Mouse (Mus musculus) limb, embryonic 10.5 days (tissue): ENCODE data around the gene Klhl2. TPM values are rescaled to one million over a fixed set of nuclear protein-coding genes. Genes with fewer than 3 reads are reported as not detected.
A peak's percentile ranks its signal among the peaks of the same experiment; 100 is the strongest.

Source experiments
- DNase-seq: peaks from one replicate; pipeline ENCODE4 v3.0.0-alpha.2; 2017; ENCODE audit warnings: low spot score
- H3K27ac ChIP-seq: fragments of 300-500 bp; sonication (generic); 2 replicates; pipeline ENCODE4 v1.5.1; 2016; ENCODE audit warnings: mild to moderate bottlenecking
- H3K27me3 ChIP-seq: fragments of 300-500 bp; sonication (generic); 2 replicates; pipeline ENCODE4 v1.6.1; 2016; ENCODE audit warnings: low read depth, mild to moderate bottlenecking; ENCODE audit not compliant: poor library complexity, severe bottlenecking
- H3K36me3 ChIP-seq: fragments of 300-500 bp; sonication (generic); 2 replicates; pipeline ENCODE4 v1.6.1; 2016; ENCODE audit warnings: mild to moderate bottlenecking, moderate library complexity
- H3K4me1 ChIP-seq: fragments of 300-500 bp; sonication (generic); 2 replicates; pipeline ENCODE4 v1.6.1; 2016
- H3K4me3 ChIP-seq: fragments of 300-500 bp; sonication (generic); 2 replicates; pipeline ENCODE4 v1.5.1; 2016; ENCODE audit warnings: mild to moderate bottlenecking, moderate library complexity
- H3K9me3 ChIP-seq: fragments of 300-500 bp; sonication (generic); replicated peaks from 2 replicates; pipeline ENCODE4 v1.6.1; 2016; ENCODE audit warnings: mild to moderate bottlenecking
- WGBS: fragments of 180-500 bp; shearing (Covaris S2); methylation state at CpG from one replicate; pipeline ENCODE4 v1.1.7; 2016; 5-methylcytosine and 5-hydroxymethylcytosine counted together
- polyA plus RNA-seq: library from polyadenylated mRNA; unstranded; fragments of >200 nt; fragmentation: Nextera tagmentation; extraction: Ambion mirVana; gene quantifications from 2 replicates; pipeline ENCODE4 v1.2.1, GENCODE M21; 2016

The Klhl2 gene
- 11.0 and 11.7 TPM in 2 replicates for polyA plus RNA-seq

DNA sequence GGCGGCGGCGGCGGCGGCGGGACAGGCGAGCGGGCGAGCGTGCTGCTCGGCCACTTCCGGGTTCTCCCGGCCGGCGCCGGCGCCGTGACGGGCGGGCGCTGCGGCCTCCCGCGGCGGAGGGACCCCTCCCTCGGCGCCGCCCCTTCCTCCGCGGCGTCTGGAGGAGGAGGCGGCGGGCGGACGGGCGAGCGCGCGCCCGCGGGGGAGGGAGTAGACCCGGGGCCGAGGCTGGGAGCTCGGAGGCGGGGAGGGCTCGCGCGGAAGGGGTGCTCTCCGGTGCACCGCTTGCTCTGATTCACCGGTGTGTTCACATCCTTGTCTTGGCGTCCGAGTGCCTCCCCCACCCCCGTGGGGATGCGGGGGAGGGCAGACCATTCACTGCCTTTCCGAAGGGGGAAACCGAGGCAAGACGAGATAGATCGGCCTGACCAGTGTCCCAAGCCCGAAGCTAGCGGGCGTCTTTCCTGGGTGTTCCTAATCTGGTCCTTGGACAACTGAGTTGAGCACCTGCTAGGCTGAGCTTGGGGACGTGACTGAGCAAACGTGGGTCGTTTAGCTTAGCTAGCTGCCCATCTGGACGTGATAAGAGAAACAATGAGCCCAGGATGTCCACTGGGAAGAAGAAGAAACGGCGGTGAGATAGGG, at the start of gene Klhl2:
Gene Klhl2, minus strand, starts transcription at position 121 of the 645 bp plus-strand sequence.
- H3K36me3 ChIP-seq, result no peaks in the 10 kb centered on the region

DNA sequence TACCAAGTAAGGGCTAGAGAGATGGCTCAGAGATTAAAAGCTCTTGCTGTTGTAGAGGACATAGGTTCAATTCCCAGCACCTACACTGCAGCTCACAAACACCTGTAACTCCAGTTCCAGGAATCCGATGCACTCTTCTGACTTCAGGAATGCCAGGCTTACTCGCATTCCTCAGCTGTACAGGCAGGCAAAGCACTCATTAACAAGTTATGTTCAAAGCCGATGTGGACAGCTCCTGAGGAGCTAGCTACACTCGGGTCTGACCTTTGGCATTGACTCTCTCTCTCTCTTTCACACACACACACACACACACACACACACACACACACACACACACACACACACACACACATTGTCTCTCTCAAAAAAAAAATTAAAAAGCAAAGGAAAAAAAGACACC, 48.9 kb upstream of the Klhl2 start:
- Histone ChIP-seq H3K27me3 (no peaks in the 10 kb centered on the region), H3K4me1 (peaks cover 9% of the 10 kb centered on the region; the same call in 1 of the 2 replicates), H3K27ac (no peak overlapping the region), H3K9me3 (no peaks in the 10 kb centered on the region), H3K4me3 (no peak overlapping the region), H3K36me3 (no peaks in the 10 kb centered on the region)
- WGBS, result 19% methylated on average over 4 of the region's 4 CpGs
- no peak for DNase-seq

More for the DNA sequence above, at the start of gene Klhl2:
- Histone ChIP-seq H3K4me3 (peak within 1 kb of the TSS; percentile 93), H3K27ac (peak within 1 kb of the TSS; percentile 93), H3K9me3 (no peaks in the 10 kb centered on the region), H3K27me3 (no peaks in the 10 kb centered on the region), H3K4me1 (peaks cover 24% of the 10 kb centered on the region)
- peak; percentile 74 for DNase-seq
- 3% methylated on average over 57 of the region's 68 CpGs for WGBS

DNA sequence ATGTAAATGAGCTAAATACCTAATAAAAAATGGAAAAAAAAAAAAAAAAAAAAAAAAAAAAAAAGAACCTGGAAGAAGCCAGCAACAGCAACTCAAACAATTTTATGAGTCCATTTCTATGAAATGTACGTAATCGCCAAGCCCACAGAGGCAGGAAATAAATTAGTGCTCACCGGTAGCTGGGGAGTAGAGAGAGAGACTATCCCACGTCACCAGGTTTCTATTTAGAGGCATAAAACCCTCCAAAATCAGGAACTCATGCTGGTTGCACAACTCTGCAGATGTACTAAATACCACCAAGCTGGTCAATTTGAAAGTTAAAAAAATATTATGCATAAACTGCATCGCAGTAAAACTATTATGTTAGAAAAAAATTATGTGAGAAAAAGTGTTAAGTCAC, 46.9 kb upstream of the Klhl2 start:
- no peak overlapping the region for H3K27ac ChIP-seq
- DNase-seq, result no peak
- WGBS, result 93% methylated on average over 5 of the region's 5 CpGs

GRCm38 (mm10) chr8:64880619-64881200, 30.9 kb upstream of the Klhl2 start:
- 41% methylated on average over 13 of the region's 13 CpGs for WGBS
- Histone ChIP-seq H3K36me3 (no peaks in the 10 kb centered on the region), H3K27me3 (no peaks in the 10 kb centered on the region), H3K9me3 (no peaks in the 10 kb centered on the region), H3K27ac (no peak overlapping the region), H3K4me3 (no peak overlapping the region; the same call in 1 of the 2 replicates), H3K4me1 (no peaks in the 10 kb centered on the region)
- no peak for DNase-seq

More for the DNA sequence above, 46.9 kb upstream of the Klhl2 start:
- Histone ChIP-seq H3K4me1 (peaks cover 9% of the 10 kb centered on the region; the same call in 1 of the 2 replicates), H3K9me3 (no peaks in the 10 kb centered on the region), H3K4me3 (no peak overlapping the region), H3K36me3 (no peaks in the 10 kb centered on the region), H3K27me3 (no peaks in the 10 kb centered on the region)

DNA sequence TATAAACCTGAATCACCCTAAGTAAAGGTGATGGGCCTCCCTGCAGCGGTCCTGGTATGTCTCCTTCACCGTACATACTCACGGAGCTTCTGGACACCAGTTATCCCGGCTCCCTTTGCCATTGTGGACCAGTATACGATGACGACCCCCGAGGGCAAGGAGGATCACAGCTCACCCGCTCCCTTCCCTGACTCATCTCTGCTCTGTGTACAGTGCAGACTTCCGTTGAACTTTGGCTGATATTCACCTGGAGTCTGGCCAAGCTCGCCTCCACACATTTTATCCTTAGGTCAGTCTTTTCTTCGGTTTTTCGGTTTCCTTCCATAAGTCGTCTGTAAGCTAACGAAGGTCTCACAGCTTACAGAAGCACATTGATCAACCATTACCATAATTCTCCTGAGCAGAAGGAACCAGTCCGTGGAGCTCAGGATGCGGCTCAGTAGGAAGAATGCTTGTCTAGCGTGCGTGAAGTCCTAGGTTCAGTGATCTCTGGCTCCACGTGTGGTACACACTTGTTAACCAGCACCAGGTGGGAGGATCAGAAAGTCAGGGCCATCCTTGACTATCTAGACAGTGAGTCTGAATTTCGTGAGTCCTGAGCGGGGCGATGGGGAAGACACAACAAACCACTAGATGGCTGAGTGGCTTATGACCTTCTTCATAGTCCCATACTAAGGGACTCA, 28.0 kb upstream of the Klhl2 start:
- Histone ChIP-seq H3K4me1 (no peaks in the 10 kb centered on the region), H3K4me3 (no peak overlapping the region), H3K27ac (no peak overlapping the region), H3K27me3 (no peaks in the 10 kb centered on the region), H3K9me3 (no peaks in the 10 kb centered on the region), H3K36me3 (no peaks in the 10 kb centered on the region)
- WGBS, result 89% methylated on average over 22 of the region's 22 CpGs
- DNase-seq, result no peak

DNA sequence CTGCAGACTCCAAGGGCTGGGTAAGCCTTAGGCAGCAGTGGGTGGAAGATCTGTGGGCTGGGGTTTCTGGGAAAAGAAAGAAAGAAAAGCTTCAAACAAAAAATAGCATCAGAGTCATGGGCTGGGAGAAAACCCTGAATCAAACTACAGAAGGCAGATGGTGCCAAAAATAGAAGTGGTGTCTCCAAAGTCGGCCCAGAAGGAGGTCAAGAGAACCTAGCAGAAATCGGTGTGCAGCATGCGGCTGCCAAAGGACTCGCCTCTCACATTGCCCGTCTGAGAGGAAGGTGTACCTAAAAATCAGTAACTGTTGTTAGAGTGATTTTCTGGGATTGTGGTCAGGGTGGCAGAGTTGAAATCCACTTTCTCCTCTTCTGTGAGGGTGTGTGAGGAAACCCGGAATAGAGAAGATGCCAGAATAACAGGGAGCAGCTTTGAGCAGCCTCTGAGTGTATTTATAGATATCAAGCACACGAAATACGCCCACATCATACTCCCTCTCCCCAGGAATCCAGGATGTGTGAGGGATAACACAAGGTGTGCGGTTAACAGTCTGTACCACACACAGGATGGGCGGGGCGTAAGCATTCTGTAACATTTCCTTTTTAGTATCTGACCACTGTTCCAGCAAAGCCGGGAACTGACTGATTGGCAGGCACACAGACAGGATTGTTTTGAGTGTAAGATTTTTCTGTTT, 21.8 kb upstream of the Klhl2 start:
- no peaks in the 10 kb centered on the region for H3K36me3 ChIP-seq
- H3K4me3 ChIP-seq, result no peak overlapping the region
- no peak overlapping the region for H3K27ac ChIP-seq
- WGBS, result 92% methylated on average over 12 of the region's 12 CpGs
- no peak for DNase-seq
- H3K4me1 ChIP-seq, result no peaks in the 10 kb centered on the region
- no peaks in the 10 kb centered on the region for H3K9me3 ChIP-seq
- no peaks in the 10 kb centered on the region for H3K27me3 ChIP-seq

GRCm38 (mm10) chr8:64870218-64870617, 20.4 kb upstream of the Klhl2 start:
- Histone ChIP-seq H3K36me3 (no peaks in the 10 kb centered on the region), H3K27me3 (no peaks in the 10 kb centered on the region), H3K4me1 (no peaks in the 10 kb centered on the region), H3K9me3 (no peaks in the 10 kb centered on the region), H3K4me3 (no peak overlapping the region), H3K27ac (no peak overlapping the region)
- 52% methylated on average over 2 of the region's 2 CpGs for WGBS
- DNase-seq, result no peak

- H3K9me3 ChIP-seq, result no peaks in the 10 kb centered on the region
- no peaks in the 10 kb centered on the region for H3K27me3 ChIP-seq
- peak overlapping the region; percentile 93 for H3K4me3 ChIP-seq
- 4% methylated on average over 90 of the region's 100 CpGs for WGBS
- no peaks in the 10 kb centered on the region for H3K36me3 ChIP-seq
- H3K27ac ChIP-seq, result peak overlapping the region; percentile 93
- peaks cover 24% of the 10 kb centered on the region for H3K4me1 ChIP-seq
- peak; percentile 67 for DNase-seq
Measured at GRCm38 (mm10) chr8:64849091-64849896, 523 bp downstream of the Klhl2 start.

DNA sequence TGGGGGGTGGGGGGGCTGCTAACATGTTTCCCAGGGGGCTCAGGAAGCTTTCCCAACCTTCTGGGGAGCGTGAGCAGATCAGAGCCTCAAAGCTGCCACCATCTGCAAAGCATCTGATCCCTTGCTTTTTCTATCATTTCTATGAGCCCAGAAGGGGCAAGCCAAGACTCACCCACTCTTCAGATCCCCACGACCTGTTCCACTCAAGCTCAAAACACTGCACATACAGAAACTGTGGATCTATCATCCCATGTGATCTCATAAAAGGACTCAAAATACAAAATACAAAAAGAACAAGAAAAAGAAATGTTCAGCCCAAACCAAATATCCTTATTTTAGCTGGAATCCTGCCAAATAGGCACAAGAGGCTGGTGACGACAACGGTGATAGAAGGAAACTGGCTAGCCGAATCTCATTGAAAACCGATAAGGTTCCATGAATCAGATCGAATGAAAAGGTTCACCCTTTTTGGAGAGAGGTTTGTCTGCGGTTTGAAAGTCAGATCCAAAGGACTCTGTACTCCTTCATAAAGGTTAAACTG, 1.5 kb downstream of the Klhl2 start:
- Histone ChIP-seq H3K4me1 (peaks cover 24% of the 10 kb centered on the region), H3K27me3 (no peaks in the 10 kb centered on the region), H3K4me3 (peak overlapping the region; percentile 93), H3K27ac (no peak overlapping the region), H3K36me3 (no peaks in the 10 kb centered on the region), H3K9me3 (no peaks in the 10 kb centered on the region)
- no peak for DNase-seq
- 20% methylated on average over 8 of the region's 8 CpGs for WGBS

DNA sequence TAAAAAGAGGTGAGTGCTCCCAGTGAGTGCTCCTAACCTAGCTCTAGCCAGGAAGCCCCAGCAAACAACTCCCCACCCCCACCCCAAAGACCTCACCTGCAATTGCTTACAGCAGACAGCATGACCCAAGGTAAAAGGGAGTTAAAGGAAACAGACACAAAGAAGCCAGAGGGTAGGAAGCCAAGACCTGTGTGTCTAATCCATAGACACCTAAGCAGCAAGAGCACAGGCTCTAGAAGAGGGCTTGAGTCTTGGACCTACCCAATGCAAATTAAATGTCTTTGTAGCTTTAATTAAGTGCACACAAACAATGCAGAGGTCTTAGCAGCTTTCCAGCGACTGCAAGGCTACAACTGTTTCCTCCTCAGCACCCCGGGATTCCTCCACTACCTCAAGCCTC, 2.2 kb downstream of the Klhl2 start:
- WGBS, result 17% methylated on average over 2 of the region's 2 CpGs
- Histone ChIP-seq H3K27me3 (no peaks in the 10 kb centered on the region), H3K9me3 (no peaks in the 10 kb centered on the region), H3K4me1 (peaks cover 24% of the 10 kb centered on the region), H3K36me3 (no peaks in the 10 kb centered on the region), H3K27ac (no peak overlapping the region), H3K4me3 (no peak overlapping the region)
- no peak for DNase-seq

DNA sequence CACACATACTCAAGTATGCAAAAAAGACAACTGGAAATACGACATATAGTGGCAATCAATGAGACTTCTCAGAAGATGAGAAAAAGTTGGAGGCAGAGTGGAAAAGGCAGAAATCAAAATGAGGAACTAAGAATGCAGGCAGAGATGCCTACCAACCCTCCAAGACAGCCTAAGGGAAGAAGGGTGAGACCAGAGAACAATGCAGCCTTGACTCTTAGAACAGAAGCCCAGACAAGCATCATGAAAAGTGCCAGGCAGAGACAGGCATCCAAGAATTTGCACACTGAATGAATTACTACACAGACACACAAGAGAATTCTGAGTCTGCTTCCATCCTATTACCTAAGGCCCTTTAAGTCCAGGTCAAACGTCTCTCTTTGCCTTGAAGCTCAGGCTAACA, 2.6 kb downstream of the Klhl2 start:
- DNase-seq, result no peak
- Histone ChIP-seq H3K4me1 (peaks cover 24% of the 10 kb centered on the region), H3K27ac (no peak overlapping the region), H3K36me3 (no peaks in the 10 kb centered on the region), H3K27me3 (no peaks in the 10 kb centered on the region), H3K9me3 (no peaks in the 10 kb centered on the region), H3K4me3 (no peak overlapping the region)
- WGBS, result 65% methylated on average over 2 of the region's 2 CpGs

DNA sequence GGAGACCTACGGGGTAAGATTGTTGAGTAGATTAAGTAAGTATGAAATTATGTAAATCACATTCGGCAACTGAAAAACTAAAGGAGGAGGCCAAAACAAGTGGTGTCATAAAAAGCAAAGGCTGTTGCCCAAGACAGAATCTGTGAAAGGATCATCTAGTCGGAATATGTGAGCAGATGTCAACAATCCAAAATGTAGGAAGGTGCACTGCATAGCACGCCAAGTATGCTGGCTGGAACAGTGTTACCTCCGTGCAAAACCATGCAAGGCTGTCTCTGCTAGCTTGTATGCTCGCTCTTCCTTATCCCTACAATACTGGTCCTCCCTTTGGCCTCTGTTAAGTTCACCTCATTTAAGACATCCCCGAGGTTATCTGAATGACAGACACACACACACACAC, 4.5 kb downstream of the Klhl2 start:
- H3K9me3 ChIP-seq, result no peaks in the 10 kb centered on the region
- WGBS, result 96% methylated on average over 7 of the region's 7 CpGs
- H3K4me1 ChIP-seq, result peaks cover 20% of the 10 kb centered on the region
- DNase-seq, result no peak
- H3K27ac ChIP-seq, result no peak overlapping the region
- H3K36me3 ChIP-seq, result no peaks in the 10 kb centered on the region
- no peaks in the 10 kb centered on the region for H3K27me3 ChIP-seq
- no peak overlapping the region for H3K4me3 ChIP-seq
